Mouse (Mus musculus): ENCODE measurements around the gene Lonrf2. TPM values are rescaled to one million over a fixed set of nuclear protein-coding genes. Genes with fewer than 3 reads are reported as not detected.

Gene Lonrf2
- total and polyA plus RNA-seq, 2 experiments: not detected

GRCm38 (mm10) chr1:38743863-38744262 lies 92.6 kb downstream of the Lonrf2 start:
- H3K4me3 ChIP-seq (ENCODE audit: insufficient read depth, low read depth, low read length): no peak overlapping the region
- no peaks in the 10 kb centered on the region for H3K36me3 ChIP-seq (ENCODE audit: control insufficient read depth, insufficient read depth, low read length)
- no peaks in the 10 kb centered on the region for H3K27me3 ChIP-seq (ENCODE audit: control insufficient read depth, insufficient read depth, low read length)
- no peaks in the 10 kb centered on the region for H3K4me1 ChIP-seq (ENCODE audit: control insufficient read depth, insufficient read depth, low read length)
- no peak for DNase-seq (ENCODE audit: extremely low read depth, low read depth, low spot score)
- H3K79me2 ChIP-seq (ENCODE audit: control insufficient read depth, insufficient read depth, low read length): no peaks in the 10 kb centered on the region
- no peak overlapping the region for H3K9ac ChIP-seq (ENCODE audit: low read depth, low read length)
- WGBS: 48% methylated on average over 1 of the region's 1 CpGs
- no peak overlapping the region for H3K27ac ChIP-seq (replicated peaks; ENCODE audit: insufficient read depth, low read depth, low read length)
- no peak for TF ChIP-seq CTCF (IDR thresholded peaks at IDR 0.05; ENCODE audit: low read depth, low read length)
- TF ChIP-seq POLR2A (IDR thresholded peaks at IDR 0.05; ENCODE audit: extremely low read depth, insufficient read depth, low read length): no peak

Other genes with a start within 250 kb of the Lonrf2 start
- 0.18 and 0.34 TPM in 2 replicates for gene Aff3, start 171.8 kb downstream of the Lonrf2 start, total RNA-seq (2014; rRNA removed)
- gene Aff3, start 171.8 kb downstream of the Lonrf2 start, polyA plus RNA-seq (2012; rRNA removed): 0.21 and 0.28 TPM in 2 replicates
- 0.07 and 0.09 TPM in 2 replicates for gene Chst10, start 61.5 kb upstream of the Lonrf2 start, total RNA-seq (2014; rRNA removed)
- gene Chst10, start 61.5 kb upstream of the Lonrf2 start, polyA plus RNA-seq (2012; rRNA removed): 0.05 and 0.07 TPM in 2 replicates
- gene Nms, start 102.4 kb upstream of the Lonrf2 start, total RNA-seq (2014; rRNA removed): not detected in 2 replicates
- gene Nms, start 102.4 kb upstream of the Lonrf2 start, polyA plus RNA-seq (2012; rRNA removed): not detected in 2 replicates
- 14.7 and 19.0 TPM in 2 replicates for gene Pdcl3, start 148.9 kb upstream of the Lonrf2 start, total RNA-seq (2014; rRNA removed)
- gene Pdcl3, start 148.9 kb upstream of the Lonrf2 start, polyA plus RNA-seq (2012; rRNA removed): 9.5 and 12.3 TPM in 2 replicates